Mouse (Mus musculus): ENCODE data around the gene Ufc1. TPM values are rescaled to one million over a fixed set of nuclear protein-coding genes. Genes with fewer than 3 reads are reported as not detected.

Gene Ufc1
- polyA plus RNA-seq, 1 experiment from 2014 or later = 136 TPM

- Histone ChIP-seq H3K9me3 (replicated peaks; ENCODE audit: low read length) (no peaks in the 10 kb centered on the region), H3K9ac (ENCODE audit: low read depth, low read length) (peak overlapping the region; percentile 67), H3K27ac (peak overlapping the region; percentile 50; the same call in 1 of the 2 replicates), H3K4me2 (ENCODE audit: low read length) (peak overlapping the region; percentile 74), H3K4me3 (replicated peaks; ENCODE audit: low read depth, low read length) (peak overlapping the region; percentile 55), H3K27me3 (ENCODE audit: insufficient read depth, low read length) (no peaks in the 10 kb centered on the region), H3K36me3 (ENCODE audit: insufficient read depth, low read length) (peaks cover 38% of the 10 kb centered on the region), H3K4me1 (replicated peaks; ENCODE audit: insufficient read depth, low read length) (peaks cover 6% of the 10 kb centered on the region; the same call in 1 of the 2 replicates)
- WGBS = 67% methylated on average over 5 of the region's 5 CpGs
- DNase-seq (ENCODE audit: low spot score) (no peak), ATAC-seq (replicated peaks; ENCODE audit: low FRiP score, low read depth) (no peak)
- TF ChIP-seq CTCF (IDR thresholded peaks at IDR 0.05; ENCODE audit: low read depth) = no peak
These were observed 15.1 kb downstream of the Ufc1 start for GRCm38 (mm10) chr1:171279721-171280120.

- 90% methylated on average over 14 of the region's 14 CpGs for WGBS
- H3K4me2 ChIP-seq (ENCODE audit: low read length) = no peak overlapping the region
These were observed 15.7 kb downstream of the Ufc1 start for GRCm38 (mm10) chr1:171279012-171279705.

GRCm38 (mm10) chr1:171278436-171278835, 16.4 kb downstream of the Ufc1 start:
- Histone ChIP-seq H3K27me3 (ENCODE audit: insufficient read depth, low read length) (no peaks in the 10 kb centered on the region), H3K4me1 (replicated peaks; ENCODE audit: insufficient read depth, low read length) (peaks cover 6% of the 10 kb centered on the region; the same call in 1 of the 2 replicates), H3K36me3 (ENCODE audit: insufficient read depth, low read length) (peaks cover 47% of the 10 kb centered on the region), H3K9ac (ENCODE audit: low read depth, low read length) (no peak overlapping the region), H3K4me2 (ENCODE audit: low read length) (no peak overlapping the region), H3K9me3 (replicated peaks; ENCODE audit: low read length) (no peaks in the 10 kb centered on the region), H3K4me3 (replicated peaks; ENCODE audit: low read depth, low read length) (no peak overlapping the region), H3K27ac (no peak overlapping the region)
- DNase-seq (ENCODE audit: low spot score) = no peak
- WGBS = 91% methylated on average over 8 of the region's 8 CpGs
- no peak for TF ChIP-seq CTCF (IDR thresholded peaks at IDR 0.05; ENCODE audit: low read depth)
- no peak for ATAC-seq (replicated peaks; ENCODE audit: low FRiP score, low read depth)

More at GRCm38 (mm10) chr1:171279012-171279705, 15.7 kb downstream of the Ufc1 start:
- Histone ChIP-seq H3K27ac (no peak overlapping the region), H3K4me3 (replicated peaks; ENCODE audit: low read depth, low read length) (no peak overlapping the region), H3K36me3 (ENCODE audit: insufficient read depth, low read length) (peaks cover 41% of the 10 kb centered on the region), H3K9ac (ENCODE audit: low read depth, low read length) (0 out of 2 replicates have a peak overlapping the region, but pooled peaks have one; percentile 67), H3K27me3 (ENCODE audit: insufficient read depth, low read length) (no peaks in the 10 kb centered on the region), H3K4me1 (replicated peaks; ENCODE audit: insufficient read depth, low read length) (peaks cover 6% of the 10 kb centered on the region; the same call in 1 of the 2 replicates), H3K9me3 (replicated peaks; ENCODE audit: low read length) (no peaks in the 10 kb centered on the region)
- no peak for TF ChIP-seq CTCF (IDR thresholded peaks at IDR 0.05; ENCODE audit: low read depth)
- DNase-seq (ENCODE audit: low spot score) (no peak), ATAC-seq (replicated peaks; ENCODE audit: low FRiP score, low read depth) (no peak)

GRCm38 (mm10) chr1:171277736-171278135, 17.1 kb downstream of the Ufc1 start:
- Histone ChIP-seq H3K4me1 (replicated peaks; ENCODE audit: insufficient read depth, low read length) (peaks cover 6% of the 10 kb centered on the region; the same call in 1 of the 2 replicates), H3K27me3 (ENCODE audit: insufficient read depth, low read length) (no peaks in the 10 kb centered on the region), H3K4me3 (replicated peaks; ENCODE audit: low read depth, low read length) (no peak overlapping the region), H3K27ac (no peak overlapping the region), H3K9ac (ENCODE audit: low read depth, low read length) (no peak overlapping the region), H3K36me3 (ENCODE audit: insufficient read depth, low read length) (peaks cover 47% of the 10 kb centered on the region), H3K4me2 (ENCODE audit: low read length) (no peak overlapping the region), H3K9me3 (replicated peaks; ENCODE audit: low read length) (no peaks in the 10 kb centered on the region)
- DNase-seq (ENCODE audit: low spot score) = no peak
- WGBS = 84% methylated on average over 10 of the region's 10 CpGs
- no peak for ATAC-seq (replicated peaks; ENCODE audit: low FRiP score, low read depth)
- no peak for TF ChIP-seq CTCF (IDR thresholded peaks at IDR 0.05; ENCODE audit: low read depth)

- Histone ChIP-seq H3K9ac (ENCODE audit: low read depth, low read length) (no peak overlapping the region), H3K4me3 (replicated peaks; ENCODE audit: low read depth, low read length) (no peak overlapping the region), H3K4me1 (replicated peaks; ENCODE audit: insufficient read depth, low read length) (peaks cover 12% of the 10 kb centered on the region), H3K36me3 (ENCODE audit: insufficient read depth, low read length) (peaks cover 47% of the 10 kb centered on the region), H3K4me2 (ENCODE audit: low read length) (no peak overlapping the region), H3K27ac (no peak overlapping the region), H3K27me3 (ENCODE audit: insufficient read depth, low read length) (no peaks in the 10 kb centered on the region), H3K9me3 (replicated peaks; ENCODE audit: low read length) (no peaks in the 10 kb centered on the region)
- TF ChIP-seq CTCF (IDR thresholded peaks at IDR 0.05; ENCODE audit: low read depth) = no peak
- ATAC-seq (replicated peaks; ENCODE audit: low FRiP score, low read depth) (no peak), DNase-seq (ENCODE audit: low spot score) (no peak)
- 86% methylated on average over 14 of the region's 14 CpGs for WGBS
These were observed 18.6 kb downstream of the Ufc1 start for GRCm38 (mm10) chr1:171276110-171276748.

GRCm38 (mm10) chr1:171275144-171275734, 19.6 kb downstream of the Ufc1 start:
- no peak for TF ChIP-seq CTCF (IDR thresholded peaks at IDR 0.05; ENCODE audit: low read depth)
- H3K9me3 ChIP-seq (replicated peaks; ENCODE audit: low read length) = no peaks in the 10 kb centered on the region
- no peak overlapping the region for H3K4me3 ChIP-seq (replicated peaks; ENCODE audit: low read depth, low read length)
- H3K36me3 ChIP-seq (ENCODE audit: insufficient read depth, low read length) = peaks cover 47% of the 10 kb centered on the region
- no peak overlapping the region for H3K9ac ChIP-seq (ENCODE audit: low read depth, low read length)
- ATAC-seq (replicated peaks; ENCODE audit: low FRiP score, low read depth) = no peak
- H3K27me3 ChIP-seq (ENCODE audit: insufficient read depth, low read length) = no peaks in the 10 kb centered on the region
- no peak for DNase-seq (ENCODE audit: low spot score)
- H3K4me1 ChIP-seq (replicated peaks; ENCODE audit: insufficient read depth, low read length) = peaks cover 18% of the 10 kb centered on the region
- H3K27ac ChIP-seq = no peak overlapping the region
- WGBS = 84% methylated on average over 11 of the region's 11 CpGs
- no peak overlapping the region for H3K4me2 ChIP-seq (ENCODE audit: low read length)

Measured in kidney, postnatal 0 days (tissue).